In genomic region chr11:35011521-35012476, GRCm38 (mm10) we compare ENCODE assay signal across 10 mouse cellular contexts.
DNase-seq lines count a peak whose midpoint lies in the region; ATAC-seq and TF ChIP-seq lines count a peak whose summit lies in the region.
"Had no signal": no experiment of that assay in that cellular context is flagged by ENCODE, and none has a peak within 500 bp of the region (broad histone marks: within the 10 kb centered on the region; RNA-seq: fewer than 3 reads in every experiment).

No protein-coding gene starts in this region.

- no peaks in the 10 kb centered on the region for H3K9me3 ChIP-seq in embryonic facial prominence, embryonic 15.5 days (replicated peaks)
- no peaks in the 10 kb centered on the region for H3K9me3 ChIP-seq in intestine, embryonic 16.5 days (ENCODE audit: control insufficient read depth, low read length)
- no peaks in the 10 kb centered on the region for H3K9me3 ChIP-seq in neural tube, embryonic 13.5 days

- peaks cover 20% of the 10 kb centered on the region for H3K4me1 ChIP-seq in embryonic facial prominence, embryonic 15.5 days
- H3K4me1 ChIP-seq in intestine, embryonic 16.5 days (ENCODE audit: control insufficient read depth, insufficient read depth, low read length): peaks cover 6% of the 10 kb centered on the region
- H3K4me1 ChIP-seq in neural tube, embryonic 13.5 days (replicated peaks): peaks cover 16% of the 10 kb centered on the region
- H3K4me1 ChIP-seq in cerebellum, adult 2 months (ENCODE audit: control insufficient read depth, insufficient read depth, low read length): no peaks in the 10 kb centered on the region

- H3K27me3 ChIP-seq in embryonic facial prominence, embryonic 15.5 days: peaks cover 2% of the 10 kb centered on the region; the same call in 1 of the 2 replicates
- H3K27me3 ChIP-seq in intestine, embryonic 16.5 days (replicated peaks; ENCODE audit: control insufficient read depth, insufficient read depth, low read length): no peaks in the 10 kb centered on the region
- H3K27me3 ChIP-seq in neural tube, embryonic 13.5 days: 0 out of 2 replicates have a peak, but pooled peaks cover 4% of the 10 kb centered on the region
- no peaks in the 10 kb centered on the region for H3K27me3 ChIP-seq in cerebellum, adult 2 months (ENCODE audit: control insufficient read depth, insufficient read depth, low read length)

- peak overlapping the region; percentile 28 for H3K4me2 ChIP-seq in embryonic facial prominence, embryonic 15.5 days (replicated peaks)
- no peak overlapping the region; the same call in 1 of the 2 replicates for H3K4me2 ChIP-seq in intestine, embryonic 16.5 days (ENCODE audit: low read depth, low read length)
- no peak overlapping the region for H3K4me2 ChIP-seq in neural tube, embryonic 13.5 days

- ATAC-seq in embryonic facial prominence, embryonic 15.5 days (ENCODE audit: insufficient number of reproducible peaks, low FRiP score, low TSS enrichment, low read depth): no peak
- ATAC-seq in intestine, embryonic 16.5 days: peak; percentile 60
- ATAC-seq in neural tube, embryonic 13.5 days (ENCODE audit: low read depth): no peak
- ATAC-seq: liver, postnatal 0 days had no signal

- no peak overlapping the region for H3K4me3 ChIP-seq in embryonic facial prominence, embryonic 15.5 days (replicated peaks)
- H3K4me3 ChIP-seq in intestine, embryonic 16.5 days (ENCODE audit: low read length): no peak overlapping the region
- no peak overlapping the region for H3K4me3 ChIP-seq in neural tube, embryonic 13.5 days
- H3K4me3 ChIP-seq in cerebellum, adult 2 months (replicated peaks; ENCODE audit: insufficient read depth, low read depth, low read length): no peak overlapping the region

- no peak for TF ChIP-seq POLR2A in cerebellum, adult 2 months (IDR thresholded peaks at IDR 0.05; ENCODE audit: borderline replicate concordance, insufficient read depth, low read length)

- no peaks in the 10 kb centered on the region for H3K36me3 ChIP-seq in embryonic facial prominence, embryonic 15.5 days
- no peaks in the 10 kb centered on the region for H3K36me3 ChIP-seq in intestine, embryonic 16.5 days (ENCODE audit: control insufficient read depth, insufficient read depth, low read length)
- no peaks in the 10 kb centered on the region for H3K36me3 ChIP-seq in neural tube, embryonic 13.5 days

- WGBS in embryonic facial prominence, embryonic 15.5 days: 27% methylated on average over 24 of the region's 24 CpGs
- WGBS in intestine, embryonic 16.5 days: 29% methylated on average over 24 of the region's 24 CpGs
- 62% methylated on average over 24 of the region's 24 CpGs for WGBS in neural tube, embryonic 13.5 days
- 57% methylated on average over 24 of the region's 24 CpGs for WGBS in cerebellum, adult 2 months

- no peak for TF ChIP-seq CTCF in cerebellum, adult 2 months (IDR thresholded peaks at IDR 0.05; ENCODE audit: borderline replicate concordance, insufficient read depth, low read depth, low read length)

- 0 out of 2 replicates have a peak overlapping the region, but pooled peaks have one; percentile 25 for H3K27ac ChIP-seq in embryonic facial prominence, embryonic 15.5 days (replicated peaks)
- peak overlapping the region; percentile 65 for H3K27ac ChIP-seq in intestine, embryonic 16.5 days (ENCODE audit: low read length)
- H3K27ac ChIP-seq in neural tube, embryonic 13.5 days (replicated peaks): peak overlapping the region; percentile 77
- no peak overlapping the region for H3K27ac ChIP-seq in cerebellum, adult 2 months (ENCODE audit: insufficient read depth, low read length)

- H3K9ac ChIP-seq in embryonic facial prominence, embryonic 15.5 days: no peak overlapping the region
- H3K9ac ChIP-seq in intestine, embryonic 16.5 days (ENCODE audit: low read depth, low read length): no peak overlapping the region
- H3K9ac ChIP-seq in neural tube, embryonic 13.5 days: no peak overlapping the region
- H3K9ac ChIP-seq: liver, postnatal 0 days had no signal

- peak; percentile 34 for DNase-seq in kidney, postnatal 10 days
- no peak for DNase-seq in kidney, postnatal 25 days
- no peak for DNase-seq in heart, adult 9 months (ENCODE audit: low spot score in 2 of 2)
- DNase-seq in cerebellum, adult 2 months: no peak
- no peak for DNase-seq in spleen, adult 18-20 months
- DNase-seq: heart, adult 18-20 months; liver, postnatal 0 days had no signal
